Mouse (Mus musculus): ENCODE results near the gene Ubald2.

Gene Ubald2

GRCm38 (mm10) chr11:116434287-116434966 lies 533 bp downstream of the Ubald2 start:
- DNase-seq (ENCODE audit: low spot score), result no peak

- DNase-seq (ENCODE audit: low spot score), result no peak
Measured at GRCm38 (mm10) chr11:116434967-116435752, 1.3 kb downstream of the Ubald2 start.

- no peak for DNase-seq (ENCODE audit: low spot score)
Measured at GRCm38 (mm10) chr11:116435992-116436724, 2.3 kb downstream of the Ubald2 start.

- no peak for DNase-seq (ENCODE audit: low spot score)
Measured at GRCm38 (mm10) chr11:116436725-116437331, 2.9 kb downstream of the Ubald2 start.

GRCm38 (mm10) chr11:116437541-116437940 lies 3.6 kb downstream of the Ubald2 start:
- DNase-seq (ENCODE audit: low spot score), result no peak

- no peak for DNase-seq (ENCODE audit: low spot score)
Measured at GRCm38 (mm10) chr11:116439269-116440240, 5.7 kb downstream of the Ubald2 start.

GRCm38 (mm10) chr11:116440408-116441068 lies 6.6 kb downstream of the Ubald2 start:
- DNase-seq (ENCODE audit: low spot score), result no peak

- no peak for DNase-seq (ENCODE audit: low spot score)
Measured at GRCm38 (mm10) chr11:116442129-116442866, 8.4 kb downstream of the Ubald2 start.

- DNase-seq (ENCODE audit: low spot score), result no peak
Measured at GRCm38 (mm10) chr11:116442867-116443177, 8.9 kb downstream of the Ubald2 start.

- DNase-seq (ENCODE audit: low spot score), result no peak
Measured at GRCm38 (mm10) chr11:116443311-116443710, 9.4 kb downstream of the Ubald2 start.

GRCm38 (mm10) chr11:116443935-116444334 lies 10.0 kb downstream of the Ubald2 start:
- no peak for DNase-seq (ENCODE audit: low spot score)

- DNase-seq (ENCODE audit: low spot score), result peak; percentile 90
Measured at GRCm38 (mm10) chr11:116445596-116446307, 11.9 kb downstream of the Ubald2 start.

GRCm38 (mm10) chr11:116446308-116446887 lies 12.5 kb downstream of the Ubald2 start:
- no peak for DNase-seq (ENCODE audit: low spot score)

GRCm38 (mm10) chr11:116447822-116448221 lies 13.9 kb downstream of the Ubald2 start:
- no peak for DNase-seq (ENCODE audit: low spot score)

GRCm38 (mm10) chr11:116449341-116449740 lies 15.4 kb downstream of the Ubald2 start:
- DNase-seq (ENCODE audit: low spot score), result no peak

- no peak for DNase-seq (ENCODE audit: low spot score)
Measured at GRCm38 (mm10) chr11:116453889-116454288, 20.0 kb downstream of the Ubald2 start.

- no peak for DNase-seq (ENCODE audit: low spot score)
Measured at GRCm38 (mm10) chr11:116456234-116456633, 22.3 kb downstream of the Ubald2 start.

GRCm38 (mm10) chr11:116459786-116460185 lies 25.9 kb downstream of the Ubald2 start:
- DNase-seq (ENCODE audit: low spot score), result no peak

GRCm38 (mm10) chr11:116463338-116463737 lies 29.4 kb downstream of the Ubald2 start:
- DNase-seq (ENCODE audit: low spot score), result no peak
